8 mouse cellular contexts compared by ENCODE assay signal in the genomic region with DNA sequence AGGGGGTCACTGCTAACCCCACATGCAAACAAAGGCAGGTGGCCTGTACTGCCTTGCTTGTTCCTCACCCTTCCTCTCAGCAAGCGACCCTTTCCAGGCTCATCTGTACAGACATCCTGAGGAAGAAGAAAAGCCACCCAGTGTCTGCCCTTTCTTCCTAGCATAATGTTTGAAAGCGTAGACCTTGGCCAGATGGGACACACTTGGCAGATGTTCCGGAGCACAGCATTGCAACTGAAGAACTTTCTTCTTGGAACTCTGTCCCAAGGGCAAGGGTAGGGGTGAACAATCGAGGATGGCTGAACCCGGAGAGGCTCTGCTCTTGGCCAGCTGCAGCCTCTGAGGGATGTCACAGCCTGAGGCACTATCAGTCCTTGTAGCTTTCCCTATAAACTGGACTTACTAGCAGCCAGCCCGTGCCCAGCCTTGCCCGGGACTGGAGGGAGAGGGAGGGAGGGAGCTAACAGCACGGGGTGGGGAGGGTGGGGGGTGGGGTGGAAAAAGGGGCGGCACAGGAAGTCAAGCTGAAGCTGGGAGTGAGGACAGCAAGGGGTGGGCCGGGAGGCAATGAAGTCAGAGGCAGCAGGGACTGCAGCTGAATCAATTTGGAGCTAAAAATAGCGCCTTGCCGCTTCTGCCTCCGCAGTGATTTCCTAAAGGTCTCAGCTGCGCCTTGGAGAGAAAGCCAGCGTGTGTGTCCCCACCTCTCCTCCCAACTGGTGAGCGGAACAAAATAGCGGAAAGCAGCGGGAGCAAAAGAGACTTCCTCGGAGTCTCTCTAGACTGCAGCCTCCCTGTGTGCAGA.
DNase-seq lines count a peak whose midpoint lies in the region; ATAC-seq and TF ChIP-seq lines count a peak whose summit lies in the region.

No protein-coding gene starts in this region.

- no peaks in the 10 kb centered on the region for H3K36me3 ChIP-seq in ES-Bruce4 (ENCODE audit: control insufficient read depth, insufficient read depth, low read length, poor library complexity, severe bottlenecking)
- H3K36me3 ChIP-seq in liver, embryonic 16.5 days (ENCODE audit: control insufficient read depth, insufficient read depth), result no peaks in the 10 kb centered on the region

- intact Hi-C loops in heart, postnatal 36 days (cut with DNase I), result loop anchor here (5.0 to 10.0 kb wide), 3 partner anchors 193 to 735 kb away; no protein-coding TSS in a partner anchor

- no peaks in the 10 kb centered on the region for H3K27me3 ChIP-seq in ES-Bruce4 (ENCODE audit: control insufficient read depth, insufficient read depth, low read length, poor library complexity, severe bottlenecking)
- H3K27me3 ChIP-seq in liver, embryonic 16.5 days (ENCODE audit: control insufficient read depth, insufficient read depth, low read depth, low read length), result no peaks in the 10 kb centered on the region

- WGBS in liver, embryonic 16.5 days (ENCODE audit: insufficient replicate concordance), result 12% methylated on average over 19 of the region's 19 CpGs

- TF ChIP-seq POLR2A in ES-Bruce4 (IDR thresholded peaks at IDR 0.05; ENCODE audit: insufficient read depth, low read length), result no peak

- TF ChIP-seq CTCF in ES-Bruce4 (IDR thresholded peaks at IDR 0.05; ENCODE audit: low read depth, low read length), result no peak
- no peak for TF ChIP-seq CTCF in layer of hippocampus, adult 2 months (conservative IDR thresholded peaks at IDR 0.05)

- ATAC-seq in frontal cortex, adult (ENCODE audit: low TSS enrichment), result peak; percentile 89
- peak; percentile 78 for ATAC-seq in liver, embryonic 16.5 days (ENCODE audit: low read depth)

- no peaks in the 10 kb centered on the region for H3K4me1 ChIP-seq in ES-Bruce4 (ENCODE audit: control insufficient read depth, insufficient read depth, low read length)
- no peaks in the 10 kb centered on the region for H3K4me1 ChIP-seq in liver, embryonic 16.5 days (ENCODE audit: control insufficient read depth, low read depth, low read length)

- 0 out of 2 replicates have a peak overlapping the region, but pooled peaks have one; percentile 47 for H3K27ac ChIP-seq in ES-Bruce4 (ENCODE audit: insufficient read depth, low read length)
- peak overlapping the region; percentile 75 for H3K27ac ChIP-seq in layer of hippocampus, adult 2 months
- no peak overlapping the region for H3K27ac ChIP-seq in liver, embryonic 16.5 days (ENCODE audit: low read length)

- no peak overlapping the region for H3K9ac ChIP-seq in ES-Bruce4 (ENCODE audit: low read depth, poor library complexity, severe bottlenecking)
- peak overlapping the region; percentile 39; the same call in 1 of the 2 replicates for H3K9ac ChIP-seq in liver, embryonic 16.5 days (ENCODE audit: low read depth, low read length)

- H3K4me2 ChIP-seq in liver, embryonic 16.5 days (ENCODE audit: low read depth, low read length), result peak overlapping the region; percentile 57

- H3K4me3 ChIP-seq in ES-Bruce4 (ENCODE audit: low read depth, low read length), result no peak overlapping the region; the same call in 1 of the 2 replicates
- peak overlapping the region; percentile 48 for H3K4me3 ChIP-seq in layer of hippocampus, adult 2 months
- H3K4me3 ChIP-seq in liver, embryonic 16.5 days (ENCODE audit: low read depth, low read length), result peak overlapping the region; percentile 41

- H3K9me3 ChIP-seq in ES-Bruce4 (replicated peaks; ENCODE audit: control insufficient read depth, insufficient read depth, low read length, poor library complexity, severe bottlenecking), result no peaks in the 10 kb centered on the region
- no peaks in the 10 kb centered on the region for H3K9me3 ChIP-seq in liver, embryonic 16.5 days (replicated peaks; ENCODE audit: control insufficient read depth, low read length)

- 0 out of 2 replicates have a peak, but pooled peaks have one; percentile 38 for TF ChIP-seq EP300 in ES-Bruce4 (IDR thresholded peaks at IDR 0.05; ENCODE audit: insufficient read depth, low read depth, low read length)

- DNase-seq in cerebellum, adult 8-10 months, result peak; percentile 12
- peak; percentile 64 to 69 for DNase-seq in heart, postnatal 36 days
- DNase-seq in layer of hippocampus, adult 2 months (ENCODE audit: low spot score in 2 of 2), result peak; percentile 64 to 69
- DNase-seq in ovary, adult 18-20 months (ENCODE audit: low spot score), result peak; percentile 76
- DNase-seq in spleen, postnatal 14 days (ENCODE audit: low spot score in 2 of 2), result no peak

Comparison
In these comparisons a context has a peak if more than half of its experiments do, and no peak if none do; other contexts are left out.
1. DNase-seq: peak in cerebellum, adult 8-10 months (single experiment), heart, postnatal 36 days (2 of 2), layer of hippocampus, adult 2 months (2 of 2) and ovary, adult 18-20 months (single experiment); none in spleen, postnatal 14 days (0 of 2).